Mouse (Mus musculus): Measurements from ENCODE around the gene Ms4a6c. TPM values are rescaled to one million over a fixed set of nuclear protein-coding genes. Genes with fewer than 3 reads are reported as not detected.

The Ms4a6c gene
- 11.8 TPM for polyA plus RNA-seq (2017; shearing (Covaris generic))

GRCm38 (mm10) chr19:11469215-11469614, at the start of gene Ms4a6c:
Gene Ms4a6c (plus strand): TSS chr19:11469366.

GRCm38 (mm10) chr19:11443338-11443737, 25.8 kb upstream of the Ms4a6c start, which contains the start of gene Ms4a4b:
Gene Ms4a4b (plus strand): TSS chr19:11443553.

GRCm38 (mm10) chr19:11485746-11486145, 16.6 kb downstream of the Ms4a6c start, which contains the start of gene Gm8369:
Gene Gm8369 (plus strand): TSS chr19:11485938.

GRCm38 (mm10) chr19:11516246-11516645, 47.1 kb downstream of the Ms4a6c start, which contains the start of gene Ms4a6b:
Gene Ms4a6b (plus strand): TSS chr19:11516512.

Other genes with a start within 250 kb of the Ms4a6c start
- gene Ms4a12, start 236.9 kb upstream of the Ms4a6c start, polyA plus RNA-seq (2017; shearing (Covaris generic)), result not detected
- gene Ms4a1, start 203.1 kb upstream of the Ms4a6c start, polyA plus RNA-seq (2017; shearing (Covaris generic)), result 2.6 TPM
- not detected for gene Ms4a5, start 185.5 kb upstream of the Ms4a6c start, polyA plus RNA-seq (2017; shearing (Covaris generic))
- gene Ms4a14, start 154.9 kb upstream of the Ms4a6c start, polyA plus RNA-seq (2017; shearing (Covaris generic)), result 0.07 TPM
- 0.28 TPM for gene Ms4a7, start 133.2 kb upstream of the Ms4a6c start, polyA plus RNA-seq (2017; shearing (Covaris generic))
- 1.1 TPM for gene Ms4a4a, start 93.8 kb upstream of the Ms4a6c start, polyA plus RNA-seq (2017; shearing (Covaris generic))
- 88.3 TPM for gene Ms4a4c, start 64.6 kb upstream of the Ms4a6c start, polyA plus RNA-seq (2017; shearing (Covaris generic))
- 3,157 TPM for gene Ms4a4b, start 25.8 kb upstream of the Ms4a6c start, polyA plus RNA-seq (2017; shearing (Covaris generic))
- 403 TPM for gene Gm8369, start 16.6 kb downstream of the Ms4a6c start, polyA plus RNA-seq (2017; shearing (Covaris generic))
- 932 TPM for gene Ms4a6b, start 47.1 kb downstream of the Ms4a6c start, polyA plus RNA-seq (2017; shearing (Covaris generic))
- gene Ms4a4d, start 67.4 kb downstream of the Ms4a6c start, polyA plus RNA-seq (2017; shearing (Covaris generic)), result 1.6 TPM
- gene Ms4a6d, start 135.5 kb downstream of the Ms4a6c start, polyA plus RNA-seq (2017; shearing (Covaris generic)), result 7.8 TPM
- gene Ms4a2, start 154.4 kb downstream of the Ms4a6c start, polyA plus RNA-seq (2017; shearing (Covaris generic)), result 0.31 TPM
- not detected for gene Ms4a3, start 171.5 kb downstream of the Ms4a6c start, polyA plus RNA-seq (2017; shearing (Covaris generic))
- not detected for gene Oosp2, start 191.2 kb downstream of the Ms4a6c start, polyA plus RNA-seq (2017; shearing (Covaris generic))
- not detected for gene Oosp1, start 221.8 kb downstream of the Ms4a6c start, polyA plus RNA-seq (2017; shearing (Covaris generic))
- not detected for gene Oosp3, start 227.7 kb downstream of the Ms4a6c start, polyA plus RNA-seq (2017; shearing (Covaris generic))